Mouse (Mus musculus) left cerebral cortex, adult 9 months (tissue): ENCODE measurements at regions not wholly inside any gene's neighbourhood (a gene's known extent, or its start where the extent isn't known, plus 50 kb on each side); places are given as distances from the start of the nearest gene placed in this dataset.
A peak's percentile ranks its signal among the peaks of the same experiment; 100 is the strongest.

ENCODE experiments used
- DNase-seq, 2 experiments: peaks; one replicate each; pipeline ENCODE4 v3.0.0; 2022; ENCODE audit warnings: low spot score in 2 of 2

DNA sequence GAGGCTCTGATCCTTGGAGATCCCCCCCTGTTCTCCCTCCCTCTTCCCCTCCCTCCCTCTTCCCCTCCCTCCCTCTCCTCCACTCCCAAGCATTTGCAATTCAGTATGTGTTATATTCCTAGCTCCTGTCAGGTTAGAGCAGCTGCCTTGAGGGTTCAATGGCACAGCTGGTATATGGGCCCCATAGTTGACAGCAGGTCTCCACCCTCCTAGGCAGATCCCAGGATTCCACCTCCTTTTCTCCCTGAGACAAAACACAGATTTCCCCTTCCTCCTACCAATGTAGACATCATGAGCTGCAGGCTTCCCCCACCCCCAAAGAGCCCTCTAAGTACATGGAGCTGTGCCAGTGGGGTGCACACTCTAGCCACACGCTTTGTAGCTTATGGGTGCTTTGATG, 137.8 kb downstream of the Unc5cl start:
- DNase-seq, result no peak

GRCm38 (mm10) chr17:48595418-48595963, 140.8 kb downstream of the Unc5cl start:
- no peak for DNase-seq

DNA sequence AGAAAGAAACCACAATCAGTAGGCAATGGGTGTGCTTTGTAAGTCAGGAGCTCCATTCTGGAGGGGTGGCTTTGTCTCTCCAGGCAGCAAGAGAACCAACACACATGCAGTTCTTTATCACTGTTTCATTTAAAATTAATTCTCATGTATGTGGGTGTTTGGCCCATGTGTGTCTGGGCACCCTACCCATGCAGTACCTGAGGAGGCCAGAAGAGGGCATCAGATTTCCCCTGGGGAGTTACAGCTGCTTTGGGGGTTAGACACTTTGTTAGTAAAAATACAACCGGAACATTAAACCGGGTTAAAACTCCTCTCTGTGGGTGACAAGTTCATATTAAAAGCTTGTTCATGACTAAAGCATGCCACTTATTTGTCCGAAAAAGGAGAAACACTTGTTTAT, 141.7 kb downstream of the Unc5cl start:
- peak in 1 of 2 experiments; percentile 23 for DNase-seq

GRCm38 (mm10) chr17:48597301-48597700, 142.6 kb downstream of the Unc5cl start:
- DNase-seq, result no peak

DNA sequence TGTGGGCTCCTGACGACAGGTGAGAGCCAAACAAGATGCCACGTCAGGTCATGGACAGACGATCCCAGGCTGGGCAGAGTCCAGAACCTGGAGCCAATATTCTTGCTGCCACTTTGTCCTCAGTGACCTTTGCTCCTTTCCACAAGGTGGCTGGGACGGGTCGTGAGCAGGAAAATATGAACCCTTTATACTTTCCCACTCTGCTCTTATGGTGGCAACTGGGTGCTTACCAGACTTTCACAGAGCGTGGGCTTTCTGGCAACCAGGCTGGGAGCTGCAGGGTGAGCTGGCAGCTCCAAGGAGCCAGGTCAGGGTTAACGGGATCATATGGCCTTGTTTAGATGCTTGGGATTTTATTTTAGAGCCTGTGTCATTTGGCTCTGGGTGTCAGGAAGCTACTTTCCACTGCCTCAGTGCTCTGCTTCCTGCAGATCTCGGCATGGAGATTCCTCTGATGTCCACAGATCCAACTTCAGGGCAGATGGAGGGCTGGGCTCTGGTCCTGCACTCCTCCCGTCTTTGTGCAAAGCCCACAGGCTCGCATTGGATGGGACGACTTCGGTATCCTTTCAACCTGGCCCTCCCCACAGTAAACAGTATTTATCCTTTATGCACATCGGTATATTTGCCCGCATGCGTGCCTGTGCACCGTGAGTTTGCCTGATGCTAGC, 143.9 kb downstream of the Unc5cl start:
- DNase-seq, result no peak

DNA sequence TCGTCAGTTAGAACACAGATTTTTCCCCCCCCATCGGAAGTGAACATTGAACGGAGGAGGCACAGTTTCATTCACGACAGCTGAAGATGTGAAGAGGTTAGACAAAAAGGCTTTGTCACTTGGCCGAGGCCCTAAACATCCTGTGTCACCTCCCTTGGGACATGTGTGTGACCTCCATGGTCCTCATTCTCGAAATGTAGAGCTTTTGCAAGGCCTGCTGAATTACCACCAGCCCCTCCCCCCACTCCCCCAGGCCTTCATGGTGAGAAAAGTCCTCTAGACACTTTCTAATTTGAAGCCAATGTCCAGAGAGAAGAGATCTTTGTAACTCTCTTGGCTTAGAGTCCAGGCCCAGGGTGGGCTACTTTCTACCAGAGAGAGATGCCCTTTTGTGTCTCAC, 145.5 kb downstream of the Unc5cl start:
- DNase-seq, result no peak

DNA sequence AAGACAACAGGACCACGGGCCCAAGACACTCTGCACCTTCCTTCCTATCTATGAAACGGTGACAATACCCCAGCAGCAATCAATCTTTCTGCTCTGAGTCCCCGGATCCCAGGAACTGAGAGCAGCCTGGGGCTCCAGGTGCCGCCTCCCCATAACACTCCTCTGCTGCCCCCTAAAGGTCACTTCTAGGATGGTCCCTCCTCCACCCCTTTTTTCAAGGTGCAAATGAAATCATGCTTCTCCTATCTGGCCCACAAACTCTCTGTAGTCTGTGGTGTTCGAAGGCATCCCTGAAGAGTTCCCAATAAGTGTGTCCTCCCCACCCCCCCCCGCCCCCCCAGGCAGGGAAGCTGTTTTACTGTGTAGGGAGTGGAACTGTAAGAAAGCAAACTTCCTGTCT, 147.9 kb downstream of the Unc5cl start:
- DNase-seq, result peak in 1 of 2 experiments; percentile 61

GRCm38 (mm10) chr17:48606767-48607166, 152.1 kb downstream of the Unc5cl start:
- DNase-seq, result no peak

- DNase-seq, result no peak
Measured at GRCm38 (mm10) chr17:48608315-48608714, 153.6 kb downstream of the Unc5cl start.

DNA sequence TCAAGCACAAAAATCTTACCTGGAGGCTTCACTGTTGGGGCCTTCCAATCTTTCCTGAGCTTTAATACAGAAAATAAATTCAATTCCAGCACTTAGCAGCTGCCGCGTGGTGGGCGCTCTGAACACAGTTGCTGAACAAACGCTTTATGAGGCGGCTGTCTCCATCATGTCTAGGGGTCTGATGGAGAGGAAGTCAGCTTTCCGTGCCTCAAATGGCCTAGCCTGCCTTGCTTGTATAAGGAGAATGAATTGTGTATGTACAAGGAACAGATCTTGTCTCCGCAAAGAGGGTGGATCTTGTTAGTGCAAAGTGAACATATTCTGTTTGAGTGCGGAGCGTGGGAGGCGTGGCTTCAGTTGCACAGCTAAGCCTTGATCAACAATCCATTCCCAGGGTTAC, 155.4 kb downstream of the Unc5cl start:
- no peak for DNase-seq

DNA sequence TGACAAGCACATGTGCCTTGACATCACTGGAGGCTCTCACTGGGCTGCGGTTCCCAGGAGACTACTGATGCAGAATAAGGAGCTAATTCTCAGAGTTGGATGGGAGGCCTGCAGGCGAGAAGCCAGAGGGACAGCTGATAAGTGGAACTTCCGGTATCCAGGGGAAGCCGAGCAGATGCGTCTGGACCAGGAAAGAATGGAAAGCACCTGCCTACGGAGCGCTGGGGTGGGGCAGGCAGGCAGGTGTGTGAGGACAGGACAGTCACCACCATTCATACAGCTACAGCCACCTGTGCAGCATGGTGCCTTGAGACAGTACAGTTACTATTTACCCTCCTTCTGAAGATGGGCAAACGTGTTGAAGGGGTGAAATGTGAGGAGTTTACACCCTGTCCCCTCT, 156.1 kb downstream of the Unc5cl start:
- no peak for DNase-seq

DNA sequence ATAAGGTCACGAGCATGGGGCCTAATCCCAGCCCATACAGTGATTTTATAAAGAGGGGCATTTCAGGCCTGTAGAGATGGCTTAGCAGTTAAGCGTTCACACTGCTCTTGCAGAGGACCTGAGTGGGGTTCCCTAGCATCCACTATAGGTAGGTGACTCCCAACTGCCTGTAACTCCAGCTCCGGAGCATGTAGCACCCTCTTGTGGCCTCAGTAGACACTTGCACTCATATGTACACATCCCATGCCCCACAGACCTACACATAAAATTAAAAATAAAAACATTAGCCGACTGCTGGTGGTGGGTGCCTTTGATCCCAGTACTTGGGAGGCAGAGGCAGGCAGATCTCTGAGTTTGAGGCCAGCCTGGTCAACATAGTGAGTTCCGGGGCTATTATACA, 158.8 kb downstream of the Unc5cl start:
- no peak for DNase-seq

DNA sequence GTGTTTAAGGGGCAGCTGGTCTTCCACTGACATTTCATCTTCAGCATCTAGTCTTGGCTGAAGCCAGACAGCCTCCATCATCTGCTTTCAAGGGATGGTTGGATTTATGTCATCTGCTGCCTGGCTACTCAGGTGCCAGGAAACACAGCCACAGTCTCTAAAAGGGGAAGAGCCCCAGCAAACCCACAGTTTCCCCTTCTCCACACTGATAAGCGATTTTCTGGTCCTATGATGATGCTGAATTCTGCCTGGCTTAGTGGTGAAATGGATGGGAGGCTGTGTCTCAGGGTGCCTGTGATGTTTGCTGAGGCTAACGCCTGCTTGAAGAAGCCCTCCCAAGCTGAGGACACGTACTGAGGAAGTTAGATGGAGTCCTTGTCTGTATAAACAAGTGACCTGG, 160.5 kb downstream of the Unc5cl start:
- no peak for DNase-seq

- DNase-seq, result no peak
Measured at GRCm38 (mm10) chr17:48616205-48616604, 161.5 kb downstream of the Unc5cl start.

DNA sequence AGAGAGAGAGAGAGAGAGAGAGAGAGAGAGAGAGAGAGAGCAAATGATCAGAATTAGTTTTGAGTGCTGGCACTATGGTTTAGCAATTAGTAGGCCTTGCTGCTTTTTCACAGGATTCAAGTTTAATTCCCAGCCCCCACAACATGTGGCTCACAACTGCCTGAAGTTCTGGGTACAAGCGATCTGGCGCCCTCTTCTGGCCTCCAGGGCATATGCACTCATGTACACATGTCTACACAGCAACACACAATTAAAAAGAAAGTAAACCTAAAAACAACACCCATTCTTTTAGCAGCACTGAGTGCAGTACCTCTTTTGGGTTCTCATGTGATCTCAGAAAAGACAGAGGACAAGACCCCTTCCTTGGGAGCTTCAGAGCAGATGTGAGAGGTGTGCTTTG, 166.2 kb downstream of the Unc5cl start:
- DNase-seq, result no peak

DNA sequence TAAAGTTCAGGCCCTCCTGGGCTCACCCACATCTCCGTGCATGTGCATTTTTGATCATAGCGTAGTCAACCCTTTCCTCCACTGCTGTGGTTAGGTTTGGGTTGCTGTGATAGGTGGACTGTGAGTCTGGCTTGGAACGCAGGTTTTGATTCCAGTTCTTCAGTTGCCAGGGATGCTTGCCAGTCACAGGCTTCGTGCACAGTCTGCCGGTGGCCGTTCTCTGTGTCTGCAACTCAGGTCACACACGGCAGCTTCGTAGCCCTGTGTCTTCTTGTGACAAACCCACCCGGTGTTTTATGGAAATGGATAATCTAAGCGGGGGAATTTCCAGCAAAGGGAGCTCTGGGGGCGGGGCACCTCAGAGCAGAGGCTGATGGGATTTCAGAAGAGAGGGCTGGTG, 167.0 kb downstream of the Unc5cl start:
- DNase-seq, result no peak

GRCm38 (mm10) chr17:48624937-48625336, 170.2 kb downstream of the Unc5cl start:
- no peak for DNase-seq

- DNase-seq, result peak in 1 of 2 experiments; percentile 30
Measured at GRCm38 (mm10) chr17:48625971-48626370, 171.3 kb downstream of the Unc5cl start.

DNA sequence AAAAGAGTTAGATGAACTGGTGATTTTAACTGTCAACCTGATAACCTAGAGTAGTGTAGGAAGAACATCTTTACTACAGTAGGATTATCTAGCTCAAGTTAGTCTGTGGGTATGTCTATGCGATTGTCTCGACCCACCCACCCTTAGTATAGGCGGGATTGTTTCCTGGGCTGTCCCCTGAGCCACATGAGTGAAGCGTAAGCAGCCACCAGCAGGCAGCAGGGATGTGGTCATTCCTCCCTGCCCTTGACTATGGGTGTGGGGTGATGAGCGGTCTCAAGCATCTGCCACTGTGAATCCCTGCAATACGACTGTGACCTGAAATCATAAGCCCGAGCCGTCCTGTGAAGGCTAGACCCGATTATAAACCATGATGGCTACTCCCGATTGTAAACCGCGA, 184.9 kb downstream of the Unc5cl start:
- no peak for DNase-seq

DNA sequence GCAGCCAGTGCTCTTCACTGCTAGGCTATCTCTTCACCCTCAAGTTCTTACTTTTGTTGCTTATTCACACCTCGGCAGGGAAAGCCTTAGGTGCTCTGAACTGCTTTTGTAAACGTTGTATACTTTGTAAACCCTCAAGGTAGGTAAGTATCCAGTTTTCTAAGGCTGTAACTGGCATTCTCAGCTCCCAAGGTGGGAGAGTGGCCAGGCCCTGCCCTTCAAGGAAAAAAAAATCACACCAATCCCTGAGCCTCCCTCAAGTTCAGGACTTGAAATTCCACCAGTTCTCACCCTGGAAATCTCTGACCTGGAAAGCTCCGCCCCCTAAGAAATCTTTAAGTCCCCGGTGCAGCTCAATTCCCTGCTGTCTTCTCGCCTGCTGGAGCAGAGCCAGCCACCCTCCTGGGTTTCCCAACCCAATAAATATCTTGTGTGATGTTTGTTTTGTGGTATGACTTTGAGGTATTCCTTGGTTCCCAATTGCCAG, 188.9 kb downstream of the Unc5cl start:
- no peak for DNase-seq

DNA sequence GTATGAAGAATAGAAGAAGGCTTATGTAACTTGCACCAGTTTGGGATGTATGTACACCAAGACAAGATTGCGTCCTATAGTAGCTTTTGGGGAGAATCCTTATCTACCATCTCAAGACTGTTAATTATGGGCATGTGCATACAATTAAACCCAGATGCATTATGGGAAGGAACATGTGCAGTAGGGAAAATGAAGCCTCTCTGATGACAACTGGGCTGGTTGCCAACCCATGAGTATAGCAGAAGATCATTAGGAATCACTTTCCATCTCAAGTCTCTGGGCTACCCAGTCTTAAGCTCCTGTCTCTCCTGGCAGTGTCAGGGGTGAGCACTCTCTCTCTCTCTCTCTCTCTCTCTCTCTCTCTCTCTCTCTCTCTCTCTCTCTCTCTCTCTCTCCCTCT, 190.4 kb downstream of the Unc5cl start:
- DNase-seq, result no peak

DNA sequence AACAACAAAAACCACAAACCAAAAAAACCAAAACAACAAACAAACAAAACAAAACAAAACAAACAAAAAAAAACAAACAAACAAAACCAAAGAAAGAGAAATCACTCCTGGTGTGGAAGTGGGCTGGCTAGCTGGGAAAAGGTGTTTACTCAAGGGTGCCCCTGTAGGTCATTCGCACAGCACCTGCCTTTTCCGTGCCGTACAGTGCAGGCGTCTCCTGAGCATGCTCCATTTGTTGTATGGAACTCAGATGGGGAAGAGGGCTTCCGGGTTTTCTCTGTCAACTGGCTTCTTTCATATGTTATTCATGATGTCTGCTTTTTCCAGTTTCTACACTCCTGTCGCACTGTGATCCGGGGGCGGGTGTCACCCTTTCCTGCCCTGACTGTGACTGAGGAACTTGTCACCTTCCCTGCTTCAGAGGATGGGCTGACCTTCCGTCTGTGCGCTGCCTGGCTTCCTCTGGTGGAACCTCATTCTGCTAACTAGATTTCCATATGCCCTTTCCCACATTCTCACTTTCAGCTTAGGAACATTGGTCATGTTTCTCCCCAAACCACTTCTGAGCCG, 192.0 kb downstream of the Unc5cl start:
- no peak for DNase-seq

GRCm38 (mm10) chr17:48647431-48647830, 192.7 kb downstream of the Unc5cl start:
- no peak for DNase-seq
